Mouse (Mus musculus): Measurements from ENCODE around the gene Snd1. TPM values are rescaled to one million over a fixed set of nuclear protein-coding genes. Genes with fewer than 3 reads are reported as not detected.

Snd1 gene
- polyA plus RNA-seq, 2 experiments: 104 to 120 TPM

GRCm38 (mm10) chr6:28593708-28594107 lies 118.8 kb downstream of the Snd1 start:
- ATAC-seq (ENCODE audit: low FRiP score, low read depth): no peak
- WGBS: 83% methylated on average over 3 of the region's 3 CpGs
- Histone ChIP-seq H3K9ac (ENCODE audit: low read depth, low read length, severe bottlenecking) (no peak overlapping the region), H3K27me3 (ENCODE audit: control insufficient read depth, insufficient read depth, low read length) (no peaks in the 10 kb centered on the region), H3K4me2 (replicated peaks; ENCODE audit: low read depth, low read length, severe bottlenecking) (no peak overlapping the region), H3K4me3 (replicated peaks; ENCODE audit: low read length) (no peak overlapping the region), H3K36me3 (ENCODE audit: control insufficient read depth, insufficient read depth, low read length) (peaks cover 15% of the 10 kb centered on the region; the same call in 1 of the 2 replicates), H3K9me3 (ENCODE audit: control insufficient read depth, low read length) (no peaks in the 10 kb centered on the region), H3K4me1 (ENCODE audit: control insufficient read depth, insufficient read depth, low read length) (no peaks in the 10 kb centered on the region), H3K27ac (replicated peaks; ENCODE audit: low read depth, low read length) (no peak overlapping the region)
- no peak for TF ChIP-seq POLR2A (IDR thresholded peaks at IDR 0.05; ENCODE audit: borderline replicate concordance, extremely low read depth, insufficient read depth, insufficient read length)
- DNase-seq (ENCODE audit: low spot score): no peak

GRCm38 (mm10) chr6:28594759-28595158 lies 119.8 kb downstream of the Snd1 start:
- Histone ChIP-seq H3K9me3 (ENCODE audit: control insufficient read depth, low read length) (no peaks in the 10 kb centered on the region), H3K27ac (replicated peaks; ENCODE audit: low read depth, low read length) (no peak overlapping the region), H3K9ac (ENCODE audit: low read depth, low read length, severe bottlenecking) (no peak overlapping the region), H3K4me2 (replicated peaks; ENCODE audit: low read depth, low read length, severe bottlenecking) (no peak overlapping the region), H3K27me3 (ENCODE audit: control insufficient read depth, insufficient read depth, low read length) (no peaks in the 10 kb centered on the region), H3K36me3 (ENCODE audit: control insufficient read depth, insufficient read depth, low read length) (peaks cover 15% of the 10 kb centered on the region; the same call in 1 of the 2 replicates), H3K4me3 (replicated peaks; ENCODE audit: low read length) (no peak overlapping the region), H3K4me1 (ENCODE audit: control insufficient read depth, insufficient read depth, low read length) (no peaks in the 10 kb centered on the region)
- no peak for TF ChIP-seq POLR2A (IDR thresholded peaks at IDR 0.05; ENCODE audit: borderline replicate concordance, extremely low read depth, insufficient read depth, insufficient read length)
- ATAC-seq (ENCODE audit: low FRiP score, low read depth) (no peak), DNase-seq (ENCODE audit: low spot score) (no peak)
- WGBS: 92% methylated on average over 4 of the region's 4 CpGs

GRCm38 (mm10) chr6:28595231-28595630 lies 120.3 kb downstream of the Snd1 start:
- Histone ChIP-seq H3K9ac (ENCODE audit: low read depth, low read length, severe bottlenecking) (no peak overlapping the region), H3K9me3 (ENCODE audit: control insufficient read depth, low read length) (no peaks in the 10 kb centered on the region), H3K4me3 (replicated peaks; ENCODE audit: low read length) (no peak overlapping the region), H3K4me1 (ENCODE audit: control insufficient read depth, insufficient read depth, low read length) (no peaks in the 10 kb centered on the region), H3K27me3 (ENCODE audit: control insufficient read depth, insufficient read depth, low read length) (no peaks in the 10 kb centered on the region), H3K4me2 (replicated peaks; ENCODE audit: low read depth, low read length, severe bottlenecking) (no peak overlapping the region), H3K27ac (replicated peaks; ENCODE audit: low read depth, low read length) (no peak overlapping the region), H3K36me3 (ENCODE audit: control insufficient read depth, insufficient read depth, low read length) (peaks cover 14% of the 10 kb centered on the region; the same call in 1 of the 2 replicates)
- no peak for ATAC-seq (ENCODE audit: low FRiP score, low read depth)
- DNase-seq (ENCODE audit: low spot score): no peak
- 62% methylated on average over 1 of the region's 1 CpGs for WGBS
- TF ChIP-seq POLR2A (IDR thresholded peaks at IDR 0.05; ENCODE audit: borderline replicate concordance, extremely low read depth, insufficient read depth, insufficient read length): no peak

- H3K4me1 ChIP-seq (ENCODE audit: control insufficient read depth, insufficient read depth, low read length): no peaks in the 10 kb centered on the region
- no peaks in the 10 kb centered on the region for H3K9me3 ChIP-seq (ENCODE audit: control insufficient read depth, low read length)
- peaks cover 6% of the 10 kb centered on the region; the same call in 1 of the 2 replicates for H3K36me3 ChIP-seq (ENCODE audit: control insufficient read depth, insufficient read depth, low read length)
- H3K4me3 ChIP-seq (replicated peaks; ENCODE audit: low read length): no peak overlapping the region
- ATAC-seq (ENCODE audit: low FRiP score, low read depth) (no peak), DNase-seq (ENCODE audit: low spot score) (no peak)
- 96% methylated on average over 5 of the region's 5 CpGs for whole genome bisulfite sequencing
- no peak overlapping the region for H3K9ac ChIP-seq (ENCODE audit: low read depth, low read length, severe bottlenecking)
- no peak overlapping the region for H3K4me2 ChIP-seq (replicated peaks; ENCODE audit: low read depth, low read length, severe bottlenecking)
- TF ChIP-seq POLR2A (IDR thresholded peaks at IDR 0.05; ENCODE audit: borderline replicate concordance, extremely low read depth, insufficient read depth, insufficient read length): no peak
- no peaks in the 10 kb centered on the region for H3K27me3 ChIP-seq (ENCODE audit: control insufficient read depth, insufficient read depth, low read length)
- no peak overlapping the region for H3K27ac ChIP-seq (replicated peaks; ENCODE audit: low read depth, low read length)
These were observed 122.3 kb downstream of the Snd1 start for GRCm38 (mm10) chr6:28597266-28597665.

GRCm38 (mm10) chr6:28599120-28599519 lies 124.2 kb downstream of the Snd1 start:
- Histone ChIP-seq H3K4me3 (replicated peaks; ENCODE audit: low read length) (no peak overlapping the region), H3K4me2 (replicated peaks; ENCODE audit: low read depth, low read length, severe bottlenecking) (no peak overlapping the region), H3K36me3 (ENCODE audit: control insufficient read depth, insufficient read depth, low read length) (no peaks in the 10 kb centered on the region), H3K9me3 (ENCODE audit: control insufficient read depth, low read length) (no peaks in the 10 kb centered on the region), H3K4me1 (ENCODE audit: control insufficient read depth, insufficient read depth, low read length) (0 out of 2 replicates have a peak, but pooled peaks cover 4% of the 10 kb centered on the region), H3K27me3 (ENCODE audit: control insufficient read depth, insufficient read depth, low read length) (no peaks in the 10 kb centered on the region), H3K9ac (ENCODE audit: low read depth, low read length, severe bottlenecking) (no peak overlapping the region), H3K27ac (replicated peaks; ENCODE audit: low read depth, low read length) (no peak overlapping the region)
- 93% methylated on average over 5 of the region's 5 CpGs for WGBS
- no peak for TF ChIP-seq POLR2A (IDR thresholded peaks at IDR 0.05; ENCODE audit: borderline replicate concordance, extremely low read depth, insufficient read depth, insufficient read length)
- no peak for DNase-seq (ENCODE audit: low spot score)
- ATAC-seq (ENCODE audit: low FRiP score, low read depth): no peak

GRCm38 (mm10) chr6:28600404-28600803 lies 125.5 kb downstream of the Snd1 start:
- H3K4me2 ChIP-seq (replicated peaks; ENCODE audit: low read depth, low read length, severe bottlenecking): no peak overlapping the region
- H3K27me3 ChIP-seq (ENCODE audit: control insufficient read depth, insufficient read depth, low read length): no peaks in the 10 kb centered on the region
- H3K27ac ChIP-seq (replicated peaks; ENCODE audit: low read depth, low read length): no peak overlapping the region
- no peak for ATAC-seq (ENCODE audit: low FRiP score, low read depth)
- no peak for TF ChIP-seq POLR2A (IDR thresholded peaks at IDR 0.05; ENCODE audit: borderline replicate concordance, extremely low read depth, insufficient read depth, insufficient read length)
- 0 out of 2 replicates have a peak, but pooled peaks cover 4% of the 10 kb centered on the region for H3K4me1 ChIP-seq (ENCODE audit: control insufficient read depth, insufficient read depth, low read length)
- H3K4me3 ChIP-seq (replicated peaks; ENCODE audit: low read length): no peak overlapping the region
- DNase-seq (ENCODE audit: low spot score): no peak
- H3K36me3 ChIP-seq (ENCODE audit: control insufficient read depth, insufficient read depth, low read length): no peaks in the 10 kb centered on the region
- H3K9ac ChIP-seq (ENCODE audit: low read depth, low read length, severe bottlenecking): no peak overlapping the region
- no peaks in the 10 kb centered on the region for H3K9me3 ChIP-seq (ENCODE audit: control insufficient read depth, low read length)
